Mouse (Mus musculus): ENCODE data around the gene Prr23a2.

DNA sequence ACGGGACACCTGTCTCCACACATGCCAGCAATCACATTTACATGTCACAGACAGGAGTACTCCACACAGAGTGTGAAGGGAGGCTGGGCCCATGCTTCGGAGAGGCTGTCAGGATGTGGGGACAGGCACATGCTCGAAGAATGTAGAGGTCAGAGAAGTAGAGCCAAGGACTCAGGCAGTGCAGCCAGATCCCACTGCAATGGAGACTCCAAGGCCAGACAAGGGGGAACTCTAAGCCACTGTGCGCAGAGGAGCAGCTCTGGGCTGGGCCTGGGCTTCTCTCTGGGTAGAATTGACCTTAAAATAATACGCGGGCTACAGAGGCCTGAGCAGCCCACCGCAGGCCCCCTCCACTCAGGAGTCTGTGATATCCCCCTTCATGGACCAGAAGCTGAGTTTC, 38.7 kb upstream of the Prr23a2 start:
- TF ChIP-seq POLR2A (IDR thresholded peaks at IDR 0.05; ENCODE audit: borderline replicate concordance, extremely low read depth, low read depth, low read length) (no peak), CTCF (IDR thresholded peaks at IDR 0.05; ENCODE audit: insufficient read depth, low read length) (no peak)
